Mouse (Mus musculus) small intestine, adult 2 months (tissue): ENCODE data around the gene 5730455P16Rik.

Source experiments
- CTCF ChIP-seq: fragments of 200-500 bp; IDR thresholded peaks from 2 replicates; pipeline ENCODE4 v1.5.1; 2012; ENCODE audit warnings: low read depth, mild to moderate bottlenecking, control low read depth, inconsistent platforms, low read length, moderate library complexity, mixed read lengths; ENCODE audit not compliant: insufficient replicate concordance, insufficient read length; ENCODE audit errors: extremely low read depth
- POLR2A ChIP-seq: fragments of 200-500 bp; IDR thresholded peaks from 2 replicates; pipeline ENCODE4 v1.6.1; 2012; ENCODE audit warnings: low read depth, mild to moderate bottlenecking, control low read depth, inconsistent platforms, low read length, moderate library complexity

DNA sequence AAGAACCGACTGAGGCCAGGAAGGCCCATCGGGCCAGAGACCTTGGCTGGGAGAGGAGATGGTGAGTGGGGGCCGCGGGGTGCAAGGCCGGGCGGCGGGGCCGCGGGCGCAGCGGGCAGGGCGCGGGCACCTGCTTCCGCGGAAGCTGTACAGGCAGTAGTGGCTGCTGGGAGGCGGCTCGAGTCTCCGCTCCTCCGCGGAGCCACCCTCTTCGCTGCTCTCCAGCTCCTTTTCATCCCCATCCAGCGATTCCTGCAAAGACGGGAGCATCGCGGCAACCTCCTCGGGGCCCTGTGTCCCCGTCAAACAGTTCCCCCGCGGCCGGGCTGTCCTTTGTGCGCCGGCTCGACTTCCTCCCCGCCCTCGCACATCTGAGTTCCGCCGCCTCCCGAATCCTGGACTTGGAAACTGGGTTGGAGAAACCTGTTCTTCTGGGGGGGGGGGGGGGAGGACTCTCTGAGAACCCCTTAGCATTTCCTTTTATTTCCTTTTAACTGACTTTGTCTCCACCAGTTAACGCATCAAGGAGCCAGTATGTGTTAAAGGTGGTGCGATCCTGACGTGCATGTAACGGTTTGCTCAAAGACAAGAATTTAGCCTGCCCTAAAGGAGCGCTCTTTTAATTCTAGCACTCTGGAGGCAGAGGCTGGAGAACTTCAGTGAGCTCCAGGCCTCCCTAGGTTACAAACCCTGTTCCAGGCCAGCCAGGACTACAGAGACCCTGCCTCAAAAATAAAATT, at the start of gene 5730455P16Rik:
- TF ChIP-seq POLR2A (peak; percentile 70), CTCF (no peak)
